Mouse (Mus musculus): ENCODE results near the gene Bicdl2. TPM values are rescaled to one million over a fixed set of nuclear protein-coding genes. Genes with fewer than 3 reads are reported as not detected.

Gene Bicdl2
- polyA plus RNA-seq, 1 experiment from 2014 or later, result not detected

DNA sequence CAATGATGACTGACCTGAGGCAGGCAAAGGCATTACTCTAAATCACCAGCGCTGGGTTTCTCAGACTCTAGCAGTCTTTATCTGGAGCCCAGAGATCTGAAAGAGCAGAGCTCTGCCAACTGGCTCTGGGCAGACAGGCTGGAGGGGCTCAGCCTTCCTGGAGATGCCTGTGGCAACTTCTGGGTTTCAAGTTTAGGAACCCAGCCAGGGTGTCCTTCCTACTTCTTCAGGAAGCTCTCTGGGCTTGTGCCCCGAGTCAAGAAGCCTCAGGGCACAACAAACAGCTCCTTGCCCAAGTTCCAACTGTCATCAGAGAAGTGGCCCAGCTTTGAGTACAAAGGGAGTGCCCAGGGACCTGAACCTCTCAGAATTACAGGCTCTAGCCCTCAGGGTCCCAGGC lies 5.9 kb upstream of the Bicdl2 start:
- Histone ChIP-seq H3K4me1 (no peaks in the 10 kb centered on the region), H3K27me3 (replicated peaks) (peaks cover 5% of the 10 kb centered on the region), H3K4me2 (no peak overlapping the region), H3K9me3 (no peaks in the 10 kb centered on the region), H3K36me3 (replicated peaks) (no peaks in the 10 kb centered on the region), H3K4me3 (no peak overlapping the region), H3K9ac (no peak overlapping the region), H3K27ac (no peak overlapping the region)
- WGBS, result 67% methylated on average over 2 of the region's 2 CpGs
- no peak for ATAC-seq (replicated peaks)

DNA sequence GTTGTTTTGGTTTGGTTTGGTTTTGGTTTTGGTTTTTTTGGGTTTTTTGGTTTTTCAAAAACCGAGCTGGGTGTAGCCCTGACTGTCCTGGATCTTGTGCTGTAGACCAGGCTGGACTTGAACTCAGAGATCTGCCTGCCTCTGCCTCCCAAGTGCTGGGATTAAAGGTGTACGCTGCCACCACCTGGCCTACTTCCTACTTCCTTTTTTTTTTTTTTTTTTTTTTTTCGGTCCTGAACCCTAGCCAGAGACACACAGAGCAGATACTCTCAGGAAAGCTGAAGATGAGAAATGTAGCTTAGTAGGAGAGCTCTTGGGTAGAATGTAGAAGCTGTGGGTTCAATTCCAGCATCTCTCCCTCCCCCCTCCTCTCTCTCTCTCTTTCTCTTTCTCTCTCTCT lies 1.9 kb upstream of the Bicdl2 start:
- no peaks in the 10 kb centered on the region for H3K9me3 ChIP-seq
- ATAC-seq (replicated peaks), result no peak
- H3K27ac ChIP-seq, result no peak overlapping the region
- peaks cover 39% of the 10 kb centered on the region for H3K27me3 ChIP-seq (replicated peaks)
- WGBS, result 78% methylated on average over 3 of the region's 3 CpGs
- H3K36me3 ChIP-seq (replicated peaks), result no peaks in the 10 kb centered on the region
- H3K4me1 ChIP-seq, result no peaks in the 10 kb centered on the region
- H3K9ac ChIP-seq, result no peak overlapping the region
- H3K4me2 ChIP-seq, result no peak overlapping the region
- no peak overlapping the region for H3K4me3 ChIP-seq

DNA sequence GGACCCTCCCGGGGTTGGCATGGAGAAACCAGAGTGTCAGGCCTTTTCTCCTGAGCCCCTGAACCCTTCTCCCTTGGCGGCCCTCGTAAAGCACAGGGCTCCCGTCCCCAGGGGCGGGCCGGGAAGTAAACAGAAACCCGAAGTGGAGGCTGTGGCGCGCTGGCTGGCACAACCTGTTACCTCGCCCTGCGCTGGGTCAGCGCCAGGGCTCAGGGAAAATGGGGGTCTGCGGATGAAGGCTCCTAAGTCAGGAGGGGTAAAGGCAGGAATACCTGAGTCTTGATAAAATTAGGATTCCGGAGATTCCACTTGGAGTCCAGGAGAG lies 532 bp downstream of the Bicdl2 start:
- no peak overlapping the region for H3K9ac ChIP-seq
- no peak overlapping the region for H3K4me3 ChIP-seq
- H3K9me3 ChIP-seq, result no peaks in the 10 kb centered on the region
- 3% methylated on average over 14 of the region's 14 CpGs for WGBS
- H3K4me1 ChIP-seq, result no peaks in the 10 kb centered on the region
- no peak for ATAC-seq (replicated peaks)
- peaks cover 42% of the 10 kb centered on the region for H3K27me3 ChIP-seq (replicated peaks)
- peak overlapping the region; percentile 14; the same call in 1 of the 2 replicates for H3K4me2 ChIP-seq
- H3K36me3 ChIP-seq (replicated peaks), result no peaks in the 10 kb centered on the region
- H3K27ac ChIP-seq, result no peak overlapping the region

DNA sequence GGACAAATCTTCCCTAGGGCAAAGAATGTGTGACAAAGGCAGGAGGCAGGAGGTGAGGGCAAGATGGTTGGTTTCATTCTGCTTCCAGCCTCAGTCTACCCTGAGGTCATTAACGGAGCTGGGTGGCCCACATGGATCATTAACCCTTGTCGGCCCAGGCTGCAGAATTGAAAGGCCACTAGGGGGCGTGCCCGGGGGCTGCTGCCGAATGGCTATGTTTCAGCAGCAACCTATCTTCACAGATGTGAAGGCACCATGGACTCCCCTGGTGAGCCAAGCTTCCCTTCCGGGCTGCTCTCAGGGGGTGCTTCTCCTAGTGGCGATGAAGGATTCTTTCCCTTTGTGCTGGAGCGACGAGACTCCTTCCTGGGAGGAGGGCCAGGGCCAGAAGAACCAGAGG lies 1.2 kb downstream of the Bicdl2 start:
- H3K27me3 ChIP-seq (replicated peaks), result peaks cover 42% of the 10 kb centered on the region
- H3K4me3 ChIP-seq, result no peak overlapping the region
- WGBS, result 4% methylated on average over 9 of the region's 9 CpGs
- H3K4me2 ChIP-seq, result no peak overlapping the region
- H3K36me3 ChIP-seq (replicated peaks), result no peaks in the 10 kb centered on the region
- no peak overlapping the region for H3K9ac ChIP-seq
- no peaks in the 10 kb centered on the region for H3K9me3 ChIP-seq
- ATAC-seq (replicated peaks), result no peak
- no peak overlapping the region for H3K27ac ChIP-seq
- H3K4me1 ChIP-seq, result no peaks in the 10 kb centered on the region

DNA sequence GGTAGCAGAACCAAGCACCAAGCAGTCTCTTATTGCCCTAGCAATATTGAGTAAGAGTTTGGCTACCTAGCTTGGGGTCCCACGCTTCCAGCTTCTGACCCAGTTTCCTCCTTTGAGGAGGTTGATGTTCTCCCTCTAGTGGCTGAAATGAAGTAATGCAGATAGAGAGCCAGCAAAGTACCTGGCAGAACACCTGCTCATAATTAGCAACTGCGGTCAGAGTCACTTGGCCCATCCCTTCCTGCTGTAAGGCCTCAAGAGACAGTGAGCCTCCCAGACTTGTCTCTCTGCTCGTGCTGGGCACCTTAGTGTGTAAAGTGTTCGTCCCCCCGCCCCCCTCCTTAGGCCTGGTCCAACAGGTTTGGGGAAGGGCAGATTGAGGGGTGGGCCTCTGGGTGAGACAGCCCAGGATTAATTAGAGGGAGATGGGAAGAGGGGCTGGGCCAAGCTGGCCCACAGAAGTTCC lies 4.3 kb downstream of the Bicdl2 start:
- no peak overlapping the region for H3K9ac ChIP-seq
- WGBS, result 17% methylated on average over 5 of the region's 5 CpGs
- no peak overlapping the region for H3K4me2 ChIP-seq
- H3K4me1 ChIP-seq, result no peaks in the 10 kb centered on the region
- peaks cover 35% of the 10 kb centered on the region for H3K27me3 ChIP-seq (replicated peaks)
- ATAC-seq (replicated peaks), result peak; percentile 47; the same call in 1 of the 2 replicates
- H3K36me3 ChIP-seq (replicated peaks), result peaks cover 5% of the 10 kb centered on the region
- H3K9me3 ChIP-seq, result no peaks in the 10 kb centered on the region
- H3K27ac ChIP-seq, result no peak overlapping the region
- no peak overlapping the region for H3K4me3 ChIP-seq

DNA sequence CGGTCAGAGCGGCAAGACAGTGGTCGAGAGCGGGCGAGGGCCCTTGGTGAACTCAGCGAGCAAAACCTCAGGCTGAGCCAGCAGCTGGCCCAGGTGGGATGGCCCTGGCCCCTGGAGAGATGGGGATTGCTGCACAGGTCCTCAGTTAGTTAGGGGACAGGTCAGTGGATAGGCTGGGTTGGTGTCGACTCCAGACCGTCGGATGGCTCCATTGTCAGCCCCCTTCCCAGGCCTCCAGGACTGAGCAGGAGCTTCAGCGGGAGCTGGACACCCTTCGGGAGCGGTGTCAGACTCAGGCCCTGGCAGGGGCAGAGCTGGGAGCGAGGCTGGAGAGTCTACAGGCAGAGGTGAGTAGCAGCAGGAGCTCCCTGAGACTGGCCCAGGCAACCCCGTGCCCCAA lies 5.2 kb downstream of the Bicdl2 start:
- ATAC-seq (replicated peaks), result no peak
- H3K9ac ChIP-seq, result no peak overlapping the region
- no peak overlapping the region for H3K4me2 ChIP-seq
- no peaks in the 10 kb centered on the region for H3K4me1 ChIP-seq
- no peak overlapping the region for H3K27ac ChIP-seq
- H3K4me3 ChIP-seq, result no peak overlapping the region
- H3K27me3 ChIP-seq (replicated peaks), result peaks cover 26% of the 10 kb centered on the region
- peaks cover 10% of the 10 kb centered on the region for H3K36me3 ChIP-seq (replicated peaks)
- no peaks in the 10 kb centered on the region for H3K9me3 ChIP-seq
- 83% methylated on average over 14 of the region's 14 CpGs for WGBS

DNA sequence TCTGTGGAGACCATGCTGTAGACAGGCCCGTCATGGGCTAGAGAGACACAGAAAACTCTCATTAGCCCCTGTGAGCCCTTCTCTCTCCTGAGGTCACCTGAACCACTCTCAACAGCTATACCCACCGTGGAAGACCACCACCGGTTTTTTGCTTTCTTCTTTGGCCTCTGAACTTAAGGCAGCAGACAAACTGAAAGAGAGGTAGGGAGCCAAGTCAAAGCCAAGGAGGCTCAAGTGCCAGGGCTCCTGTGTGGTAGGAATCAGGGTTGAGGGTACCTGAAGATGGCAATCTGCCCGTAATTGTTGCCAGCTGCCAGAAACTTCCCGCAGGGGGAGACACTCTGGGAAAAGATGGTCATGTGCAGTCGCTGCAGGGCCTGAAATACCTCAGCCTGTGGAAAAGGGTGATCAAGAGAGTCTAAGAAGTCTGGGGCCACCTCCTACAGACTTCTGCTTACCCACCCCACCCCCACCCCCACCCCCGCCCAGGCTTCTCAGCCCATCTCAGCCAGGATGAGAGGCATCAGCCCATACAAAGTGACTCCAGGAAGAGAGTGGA lies 10.3 kb downstream of the Bicdl2 start:
- Histone ChIP-seq H3K9ac (no peak overlapping the region), H3K4me1 (peaks cover 18% of the 10 kb centered on the region), H3K4me2 (no peak overlapping the region), H3K4me3 (no peak overlapping the region), H3K27me3 (replicated peaks) (peaks cover 12% of the 10 kb centered on the region), H3K9me3 (no peaks in the 10 kb centered on the region), H3K36me3 (replicated peaks) (peaks cover 10% of the 10 kb centered on the region), H3K27ac (no peak overlapping the region)
- WGBS, result 84% methylated on average over 7 of the region's 7 CpGs
- ATAC-seq (replicated peaks), result no peak

DNA sequence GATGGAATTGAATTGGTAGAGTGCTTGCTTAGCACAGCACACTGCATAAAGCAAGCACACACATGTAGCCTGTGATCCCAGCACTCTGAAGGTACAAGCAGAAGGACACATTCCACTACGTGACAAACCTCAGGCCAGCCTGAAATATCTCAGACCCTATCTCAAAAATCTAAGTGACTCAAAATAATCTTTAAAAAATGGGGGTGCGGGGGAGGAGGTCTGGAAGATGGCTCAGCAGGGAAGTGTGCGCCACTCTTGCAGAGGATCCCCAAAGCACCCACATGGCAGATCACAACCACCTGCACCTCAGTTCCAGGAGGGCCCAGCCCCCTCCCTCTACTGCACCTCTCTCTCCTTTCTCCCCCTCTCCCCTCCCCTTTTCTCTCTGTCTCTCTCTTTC lies 11.2 kb downstream of the Bicdl2 start:
- Histone ChIP-seq H3K4me1 (peaks cover 27% of the 10 kb centered on the region), H3K36me3 (replicated peaks) (peaks cover 10% of the 10 kb centered on the region), H3K4me2 (no peak overlapping the region), H3K27ac (no peak overlapping the region), H3K27me3 (replicated peaks) (peaks cover 21% of the 10 kb centered on the region), H3K9me3 (no peaks in the 10 kb centered on the region), H3K9ac (no peak overlapping the region), H3K4me3 (no peak overlapping the region)
- no peak for ATAC-seq (replicated peaks)
- WGBS, result 97% methylated on average over 3 of the region's 3 CpGs

DNA sequence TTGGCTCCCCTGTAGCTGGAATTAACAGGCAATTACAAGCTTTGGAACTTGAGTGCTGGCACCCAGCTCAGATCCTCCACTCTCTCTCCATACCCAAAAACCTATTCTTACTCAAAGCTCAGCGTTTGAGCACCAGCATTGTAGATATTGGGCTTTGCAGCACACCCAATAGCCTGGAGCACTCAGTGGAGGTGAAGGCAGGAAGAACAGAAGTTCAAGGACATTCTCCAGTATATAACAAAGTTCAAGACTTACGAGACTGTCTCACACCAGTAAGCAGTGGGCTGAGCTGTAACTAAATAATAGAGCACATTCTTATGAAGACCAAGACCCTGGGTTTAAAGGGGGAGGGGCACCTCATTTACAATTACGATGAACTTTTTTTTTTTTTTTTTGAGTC lies 12.5 kb downstream of the Bicdl2 start:
- Histone ChIP-seq H3K36me3 (replicated peaks) (peaks cover 10% of the 10 kb centered on the region), H3K4me3 (peak overlapping the region; percentile 54), H3K9me3 (no peaks in the 10 kb centered on the region), H3K27ac (no peak overlapping the region), H3K4me2 (peak overlapping the region; percentile 60), H3K27me3 (replicated peaks) (peaks cover 28% of the 10 kb centered on the region), H3K4me1 (peaks cover 40% of the 10 kb centered on the region), H3K9ac (peak overlapping the region; percentile 0; the same call in 1 of the 2 replicates)
- 0 out of 2 replicates have a peak, but pooled peaks have one; percentile 0 for ATAC-seq (replicated peaks)
- 71% methylated on average over 3 of the region's 3 CpGs for WGBS

DNA sequence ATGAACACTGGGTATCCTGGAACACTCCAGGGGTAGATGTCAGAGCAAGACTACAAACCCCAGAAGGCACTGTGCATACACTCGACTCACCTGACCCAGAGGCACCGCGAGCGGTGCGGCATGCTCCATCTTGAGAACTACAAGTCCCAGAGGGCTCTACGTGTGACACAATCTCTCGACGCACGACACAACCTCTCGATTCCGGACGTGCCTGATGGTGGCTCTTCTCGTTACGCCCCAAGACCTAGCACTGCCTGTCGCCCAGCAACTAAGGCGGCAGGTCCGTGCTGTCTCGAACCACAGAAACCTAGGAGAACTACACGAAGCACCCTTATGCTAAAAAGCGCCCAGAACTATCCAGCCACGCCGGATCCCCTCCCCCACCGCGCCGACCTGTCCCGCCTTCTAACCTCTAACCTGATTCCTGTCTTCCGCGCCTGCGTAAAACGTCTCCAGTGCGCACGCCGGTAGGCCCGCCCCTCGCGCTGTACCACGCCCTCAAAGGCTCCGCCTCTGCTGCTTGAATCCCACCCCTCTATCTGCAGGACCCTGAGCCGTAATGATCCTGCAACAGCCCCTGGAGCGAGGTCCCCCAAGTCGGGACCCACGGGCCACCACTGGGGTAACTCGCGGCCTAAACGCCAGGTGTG lies 13.2 kb downstream of the Bicdl2 start, which contains the start of the genes Hcfc1r1 and Thoc6:
Gene Hcfc1r1, plus strand, starts transcription at position 173 of the 650 bp plus-strand sequence.
Gene Thoc6, minus strand, starts transcription at position 459 of the 650 bp plus-strand sequence.
- Histone ChIP-seq H3K27me3 (replicated peaks) (peaks cover 35% of the 10 kb centered on the region), H3K4me1 (peaks cover 40% of the 10 kb centered on the region), H3K9ac (peak within 1 kb of the TSS; percentile 55), H3K27ac (peak within 1 kb of the TSS; percentile 76), H3K36me3 (replicated peaks) (peaks cover 9% of the 10 kb centered on the region), H3K4me2 (peak within 1 kb of the TSS; percentile 60), H3K9me3 (no peaks in the 10 kb centered on the region), H3K4me3 (peak within 1 kb of the TSS; percentile 54)
- under 1% methylated on average over 45 of the region's 45 CpGs for WGBS
- ATAC-seq (replicated peaks), result peak; percentile 96

DNA sequence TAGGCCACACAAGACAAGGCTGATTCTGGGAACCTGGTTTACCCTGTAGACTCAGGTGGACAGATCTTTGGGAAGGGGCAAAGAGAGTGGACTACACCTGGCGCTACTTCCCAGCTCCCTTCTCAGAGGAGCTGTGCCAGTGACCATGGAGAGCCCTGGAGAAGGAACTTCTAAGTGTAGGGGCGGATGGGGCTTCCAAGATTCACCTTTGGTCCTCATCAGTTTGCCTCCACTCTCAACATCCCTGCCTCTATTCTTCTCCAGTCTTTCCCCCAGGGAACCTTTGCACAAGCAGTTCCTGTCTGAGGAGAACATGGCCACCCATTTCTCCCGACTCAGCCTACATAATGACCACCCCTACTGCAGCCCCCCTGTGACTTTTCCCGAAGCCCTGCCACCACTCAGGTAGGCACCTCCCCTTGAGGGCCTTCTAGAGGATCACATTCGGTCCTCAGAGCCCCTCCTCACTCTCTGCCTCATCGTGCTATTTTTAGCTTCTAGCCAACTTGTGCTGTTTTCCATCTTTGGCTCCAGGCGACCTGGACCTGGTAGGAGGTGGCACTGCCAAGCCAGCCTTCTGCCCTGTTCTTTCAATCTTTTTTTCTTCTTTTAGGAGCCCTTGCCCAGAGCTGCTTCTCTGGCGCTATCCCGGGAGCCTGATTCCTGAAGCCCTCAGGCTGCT lies 14.1 kb downstream of the Bicdl2 start:
- H3K9me3 ChIP-seq, result no peaks in the 10 kb centered on the region
- ATAC-seq (replicated peaks), result no peak
- peak overlapping the region; percentile 60 for H3K4me2 ChIP-seq
- peaks cover 44% of the 10 kb centered on the region for H3K27me3 ChIP-seq (replicated peaks)
- H3K36me3 ChIP-seq (replicated peaks), result 0 out of 2 replicates have a peak, but pooled peaks cover 5% of the 10 kb centered on the region
- H3K4me1 ChIP-seq, result peaks cover 43% of the 10 kb centered on the region
- H3K27ac ChIP-seq, result peak overlapping the region; percentile 76; the same call in 1 of the 2 replicates
- H3K9ac ChIP-seq, result peak overlapping the region; percentile 55
- WGBS, result 50% methylated on average over 9 of the region's 9 CpGs
- peak overlapping the region; percentile 54 for H3K4me3 ChIP-seq

DNA sequence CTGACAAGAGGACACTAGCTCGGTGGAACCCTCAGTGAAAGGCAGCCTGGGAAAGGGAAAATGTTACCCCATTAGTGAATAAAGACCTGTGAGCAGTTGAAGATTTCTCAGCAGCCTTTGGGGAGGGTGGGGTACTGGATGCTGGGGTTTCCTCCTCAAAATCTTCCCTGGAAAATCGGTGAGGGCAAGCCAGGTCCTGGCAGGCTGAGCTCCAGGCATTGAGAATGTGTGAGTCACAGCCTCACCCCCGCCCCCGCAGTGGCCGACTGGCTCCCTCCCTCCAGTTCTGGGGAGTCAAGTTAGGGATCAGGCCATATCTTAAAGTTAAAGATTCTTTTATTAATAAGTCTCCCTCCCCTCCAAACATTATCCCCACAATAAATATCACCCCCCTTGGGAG lies 14.8 kb downstream of the Bicdl2 start:
- no peaks in the 10 kb centered on the region for H3K36me3 ChIP-seq (replicated peaks)
- 0 out of 2 replicates have a peak overlapping the region, but pooled peaks have one; percentile 54 for H3K4me3 ChIP-seq

More for the DNA sequence above, 14.8 kb downstream of the Bicdl2 start:
- H3K27me3 ChIP-seq (replicated peaks), result peaks cover 51% of the 10 kb centered on the region
- H3K4me1 ChIP-seq, result peaks cover 46% of the 10 kb centered on the region
- no peak for ATAC-seq (replicated peaks)
- H3K9me3 ChIP-seq, result no peaks in the 10 kb centered on the region
- H3K9ac ChIP-seq, result no peak overlapping the region; the same call in 1 of the 2 replicates
- peak overlapping the region; percentile 60; the same call in 1 of the 2 replicates for H3K4me2 ChIP-seq
- WGBS, result 51% methylated on average over 5 of the region's 5 CpGs
- H3K27ac ChIP-seq, result no peak overlapping the region
